Mouse (Mus musculus): Measurements from ENCODE around the gene Gstt4.

Gene Gstt4

DNA sequence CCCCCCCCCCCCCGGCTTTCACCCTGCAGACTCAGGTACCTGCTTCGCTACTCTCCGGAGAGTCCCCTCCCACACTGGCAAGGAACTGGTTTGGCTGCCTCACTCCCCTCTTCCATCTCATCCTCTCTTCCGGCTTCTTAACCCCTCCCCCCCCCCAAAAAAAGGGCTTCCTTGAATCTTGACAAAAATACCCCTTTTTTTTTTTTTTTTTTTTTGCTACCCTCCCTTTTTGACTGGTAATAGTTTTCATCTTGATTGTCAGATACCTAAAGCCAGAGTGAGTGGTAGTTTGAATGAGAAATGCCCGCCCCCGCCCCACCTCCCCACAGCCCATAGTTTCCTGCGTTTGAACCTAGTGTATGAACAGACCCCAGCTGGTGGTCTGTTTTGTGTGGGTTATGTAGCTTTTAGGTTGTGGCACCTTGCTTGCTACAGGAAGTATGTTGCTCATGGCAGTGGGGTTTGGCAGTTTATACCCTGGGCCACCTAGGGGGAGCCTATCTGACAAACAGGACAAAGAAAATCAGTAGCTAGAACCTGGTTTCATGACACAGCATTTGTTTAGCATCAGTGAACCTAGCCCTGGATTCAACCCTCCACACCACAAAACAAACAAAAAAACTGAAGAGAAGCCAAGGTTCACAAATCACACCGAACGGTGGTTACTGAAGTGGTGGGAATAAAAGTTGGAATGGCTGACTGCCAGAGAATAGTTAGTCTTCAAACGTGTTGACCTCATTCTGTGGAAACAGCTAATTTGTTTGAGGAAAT lies 13.6 kb upstream of the Gstt4 start:
- DNase-seq (ENCODE audit: low read depth, low spot score): no peak

DNA sequence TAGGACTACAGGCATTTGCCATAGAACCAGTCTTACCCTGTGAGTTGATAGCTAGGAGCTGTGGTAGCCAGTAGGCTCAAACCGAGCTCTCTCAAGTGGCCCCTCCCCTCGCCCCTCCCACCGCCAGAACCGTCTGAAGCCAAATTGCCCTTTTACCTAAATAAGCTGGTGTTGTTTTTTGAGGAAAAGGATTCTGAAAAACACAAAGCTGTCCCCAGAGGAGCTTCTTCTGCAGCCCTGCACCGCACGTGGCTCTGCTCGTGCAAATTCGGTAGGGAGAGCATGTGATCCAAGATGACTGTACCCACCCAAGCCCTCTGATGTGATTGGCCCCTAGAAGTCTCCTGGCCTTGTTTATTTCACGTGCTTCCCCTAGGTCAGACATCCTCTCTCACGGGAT lies 13.0 kb upstream of the Gstt4 start:
- no peak for DNase-seq (ENCODE audit: low read depth, low spot score)

DNA sequence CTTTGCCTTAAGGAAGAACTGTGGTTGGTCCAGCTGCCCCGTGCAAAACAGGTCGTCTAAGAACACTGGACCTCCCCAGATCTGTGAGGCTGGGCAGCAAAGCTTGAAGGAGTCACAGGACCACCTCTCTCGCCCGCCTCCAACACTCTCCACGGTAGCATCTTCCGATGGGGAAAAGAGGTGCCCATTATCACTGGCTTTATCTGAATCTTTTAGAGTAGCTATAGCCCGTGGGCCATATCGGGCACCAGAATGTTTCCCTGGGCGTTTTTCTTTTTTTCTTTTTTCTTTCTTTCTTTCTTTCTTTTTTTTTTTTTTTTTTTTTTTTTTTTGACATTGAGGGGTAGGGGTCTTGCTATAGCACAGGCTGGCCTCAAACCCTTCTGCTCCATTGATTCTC lies 12.4 kb upstream of the Gstt4 start:
- DNase-seq (ENCODE audit: low read depth, low spot score): no peak

DNA sequence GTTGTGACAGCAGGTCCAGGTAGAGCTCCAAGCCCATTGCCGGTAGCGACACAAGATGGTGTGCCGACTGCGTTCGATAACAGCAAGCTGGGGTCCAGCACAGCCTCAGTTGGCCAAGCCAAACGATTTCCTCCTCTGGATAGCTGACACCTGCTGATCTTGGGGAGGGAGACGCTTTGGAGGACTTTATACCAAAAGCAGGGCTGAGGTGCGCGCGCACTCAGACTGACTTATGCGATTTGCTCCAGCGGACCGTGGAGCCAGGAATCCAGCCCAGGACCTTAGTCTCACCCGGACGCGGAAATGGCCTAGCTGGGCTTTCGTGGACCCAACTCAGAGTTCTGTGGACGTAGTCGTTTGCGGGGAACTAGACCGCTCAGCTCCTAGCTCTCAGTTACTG lies 11.9 kb upstream of the Gstt4 start:
- DNase-seq (ENCODE audit: low read depth, low spot score): no peak

DNA sequence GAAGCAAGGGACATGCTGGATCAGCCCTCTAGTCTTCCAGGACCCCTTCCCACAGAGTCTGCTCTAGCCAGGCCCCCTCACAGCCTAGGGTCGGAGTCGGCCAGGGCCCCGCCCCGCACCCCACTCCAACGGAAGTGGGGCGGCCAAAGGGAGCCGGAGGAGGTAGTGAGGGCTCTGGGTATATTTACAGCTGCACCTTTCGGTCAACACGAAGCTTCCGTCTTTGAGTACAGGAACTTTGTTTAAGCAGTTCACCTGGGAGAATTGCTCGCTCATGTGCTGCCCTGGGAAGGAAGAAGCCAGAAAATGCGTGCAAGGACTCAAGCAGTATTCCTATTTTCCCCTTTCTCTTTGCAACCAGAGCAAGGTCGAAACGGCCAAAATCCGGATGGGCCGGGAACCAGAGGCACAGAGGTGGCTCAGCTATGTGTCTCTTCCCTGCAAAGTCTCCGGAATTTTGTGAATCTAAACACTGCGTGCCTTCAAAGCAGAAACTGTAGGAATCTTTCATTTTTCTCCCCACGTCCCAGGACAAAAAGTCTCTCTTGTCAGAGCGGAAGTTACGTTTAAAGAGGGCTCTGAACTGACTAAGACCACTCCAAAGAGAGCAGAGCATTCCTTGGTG lies 11.2 kb upstream of the Gstt4 start:
- DNase-seq (ENCODE audit: low read depth, low spot score): no peak

DNA sequence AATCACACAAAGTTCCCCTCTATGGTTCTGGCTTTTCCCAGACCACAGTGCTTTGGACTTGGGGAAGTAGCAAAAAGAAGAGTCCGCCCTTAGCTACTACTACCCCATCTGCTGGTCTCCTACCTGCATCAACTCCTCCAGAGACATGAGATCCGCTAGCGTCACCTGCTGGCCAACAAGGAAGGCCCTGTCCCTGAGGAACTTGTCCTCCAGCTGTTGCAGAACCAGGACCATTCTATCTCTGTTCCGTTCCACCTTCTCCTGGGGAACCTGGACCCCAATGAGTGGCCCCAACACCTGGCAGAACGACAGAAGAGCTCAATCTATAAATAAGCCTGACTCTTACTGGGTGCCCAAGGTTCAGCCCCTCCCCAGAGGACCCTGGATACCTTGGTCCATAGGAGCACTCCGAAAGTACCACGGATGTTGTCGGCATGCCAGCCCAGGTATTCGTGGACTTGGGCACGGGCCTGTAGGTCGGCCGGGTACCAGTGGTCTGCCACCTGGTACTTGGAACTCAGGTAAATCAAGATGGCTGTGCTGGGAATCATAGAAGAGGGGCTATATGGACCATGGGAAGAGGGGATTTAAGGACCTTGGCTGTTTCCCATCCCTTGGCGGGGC lies 10.0 kb upstream of the Gstt4 start:
- DNase-seq (ENCODE audit: low read depth, low spot score): no peak

DNA sequence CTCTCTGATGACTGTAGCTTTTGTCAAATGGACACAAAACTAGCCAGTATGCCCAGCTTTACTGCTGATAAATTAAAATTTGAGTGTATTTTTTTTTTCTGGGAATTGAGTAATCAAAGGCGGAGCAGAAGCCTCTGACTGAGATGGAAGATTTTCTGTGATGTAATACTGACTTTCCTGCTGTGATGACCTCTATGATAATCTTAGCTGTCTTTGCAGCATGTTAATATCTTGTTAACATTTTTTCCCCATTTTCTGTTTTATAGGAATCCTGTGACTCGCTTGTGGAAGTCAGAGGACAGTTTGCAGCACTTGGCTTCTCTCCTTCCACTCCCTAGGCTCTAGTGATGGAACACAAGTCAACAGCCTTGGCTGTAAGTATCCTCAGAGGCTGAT lies 7.9 kb upstream of the Gstt4 start:
- no peak for DNase-seq (ENCODE audit: low read depth, low spot score)

DNA sequence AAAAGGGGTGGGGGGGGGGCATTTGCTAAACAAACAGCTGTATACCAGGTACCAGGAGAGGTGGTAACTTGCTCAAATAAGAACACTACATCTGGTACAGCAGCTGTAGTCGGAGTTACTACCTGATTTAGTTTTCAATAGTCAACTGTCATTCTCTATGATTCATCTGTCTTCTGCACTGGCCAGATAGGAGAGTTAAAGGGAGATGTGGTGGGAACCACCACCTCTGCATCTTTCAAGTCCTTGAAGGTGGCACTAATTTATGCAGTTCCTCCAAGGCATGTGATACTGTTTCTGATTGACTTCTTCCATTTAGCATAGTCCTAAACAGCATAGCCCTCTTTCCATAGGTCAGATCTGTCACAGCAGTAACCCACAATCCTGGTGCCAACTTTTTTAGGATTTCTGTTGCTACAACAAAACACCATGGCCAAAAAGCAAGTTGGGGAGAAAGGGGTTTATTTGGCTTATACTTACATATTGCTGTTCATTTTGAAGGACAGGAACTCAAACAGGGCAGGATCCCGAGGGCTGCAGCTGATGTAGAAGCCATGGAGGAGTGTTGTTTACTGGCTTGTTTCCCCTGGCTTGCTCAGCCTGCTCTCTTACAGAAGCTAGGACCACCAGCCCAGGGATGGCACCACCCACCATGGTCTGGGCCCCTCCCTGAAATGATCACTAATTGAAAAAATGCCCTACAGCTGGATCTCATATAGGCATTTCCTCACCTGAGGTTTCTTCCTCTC lies 7.4 kb upstream of the Gstt4 start:
- DNase-seq (ENCODE audit: low read depth, low spot score): no peak

DNA sequence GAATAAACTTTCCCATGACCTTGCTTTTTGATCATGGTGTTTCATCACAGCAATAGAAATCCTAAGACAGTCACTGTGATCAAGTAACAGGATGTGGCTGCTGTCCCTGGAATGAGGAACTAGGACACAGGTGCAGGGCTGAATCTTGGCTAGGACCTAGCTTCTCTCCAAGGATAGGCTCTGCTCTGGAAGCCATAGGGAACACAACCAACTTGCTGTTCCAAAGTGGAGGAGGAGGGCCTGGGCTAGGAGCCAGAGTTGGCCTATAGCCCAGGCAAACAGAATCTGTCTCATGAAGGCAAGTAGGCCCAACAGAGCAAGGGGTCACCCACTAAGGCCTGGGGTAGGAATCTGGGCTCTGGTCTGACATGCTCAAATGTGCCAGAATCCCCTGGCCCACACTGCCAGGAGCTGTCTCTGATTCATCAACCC lies 6.2 kb upstream of the Gstt4 start:
- no peak for DNase-seq (ENCODE audit: low read depth, low spot score)

DNA sequence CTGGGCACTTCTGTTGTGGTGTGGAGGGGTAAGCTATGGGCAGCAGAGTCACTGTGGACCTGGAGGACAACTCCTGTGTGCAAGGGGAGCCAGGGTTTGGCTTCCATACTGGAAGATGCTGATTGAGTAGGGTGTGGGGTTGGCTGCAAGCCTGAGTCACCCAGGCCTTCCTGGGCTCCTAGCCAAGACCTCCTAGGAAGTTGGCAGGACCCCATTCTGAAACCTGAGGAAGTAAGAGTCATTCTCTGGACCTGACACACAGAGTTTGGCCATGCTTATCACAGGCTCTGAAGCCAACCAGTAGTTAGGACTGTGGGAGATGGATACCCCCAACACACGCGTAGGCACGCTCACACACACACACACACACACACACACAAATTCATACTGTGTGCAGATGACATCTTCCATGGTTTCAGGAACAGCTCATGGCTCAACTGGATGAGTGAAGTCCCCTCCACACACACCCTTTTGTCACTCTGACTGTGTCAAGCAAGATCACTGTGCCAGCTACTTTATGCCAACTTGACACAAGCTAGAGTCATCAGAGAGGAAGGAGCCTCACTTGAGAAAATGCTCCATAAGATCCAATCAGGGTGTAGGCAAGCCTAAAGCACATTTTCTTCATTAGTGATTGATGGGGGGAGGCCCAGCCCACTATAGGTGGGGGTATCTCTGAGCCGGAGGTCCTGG lies 5.5 kb upstream of the Gstt4 start:
- DNase-seq (ENCODE audit: low read depth, low spot score): no peak

DNA sequence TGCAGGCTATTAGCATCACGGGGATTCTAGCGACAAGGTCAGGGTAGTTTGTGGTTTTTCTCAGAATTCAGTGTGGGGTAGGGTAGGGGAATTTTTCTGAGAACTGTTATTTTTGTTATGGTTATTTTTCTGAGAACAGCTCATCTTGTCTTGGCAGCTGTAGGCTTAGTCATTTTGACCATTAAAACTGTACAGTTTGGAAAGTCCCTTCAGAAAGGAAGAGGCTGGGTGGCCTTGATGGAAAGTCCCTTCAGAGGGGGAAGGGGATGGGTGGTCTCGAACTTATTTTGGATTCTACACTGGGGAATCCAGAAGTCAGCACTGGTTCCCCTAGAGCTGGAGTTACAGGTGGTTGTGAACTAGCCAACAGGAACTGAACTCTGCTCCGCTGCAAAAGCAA lies 2.2 kb upstream of the Gstt4 start:
- DNase-seq (ENCODE audit: low read depth, low spot score): no peak

DNA sequence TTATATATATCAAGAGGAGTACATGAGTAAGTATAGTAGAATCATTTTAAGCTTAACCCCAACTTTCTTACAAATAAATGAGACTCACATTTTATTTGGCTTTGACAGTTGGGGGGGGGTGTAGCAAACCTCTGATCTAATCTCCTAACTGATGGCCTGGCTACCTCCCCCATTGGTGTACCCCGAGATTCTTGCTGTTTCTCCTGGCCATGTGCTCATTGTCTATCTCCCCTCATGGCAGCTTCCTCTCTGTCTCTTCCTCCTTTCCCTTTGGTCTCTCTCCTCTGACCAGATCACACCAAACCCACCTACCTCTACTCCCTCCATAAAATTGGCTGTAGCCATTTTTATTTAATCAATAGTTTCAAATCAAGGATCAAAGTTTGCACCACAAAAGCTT lies 1.4 kb upstream of the Gstt4 start:
- DNase-seq (ENCODE audit: low read depth, low spot score): no peak

DNA sequence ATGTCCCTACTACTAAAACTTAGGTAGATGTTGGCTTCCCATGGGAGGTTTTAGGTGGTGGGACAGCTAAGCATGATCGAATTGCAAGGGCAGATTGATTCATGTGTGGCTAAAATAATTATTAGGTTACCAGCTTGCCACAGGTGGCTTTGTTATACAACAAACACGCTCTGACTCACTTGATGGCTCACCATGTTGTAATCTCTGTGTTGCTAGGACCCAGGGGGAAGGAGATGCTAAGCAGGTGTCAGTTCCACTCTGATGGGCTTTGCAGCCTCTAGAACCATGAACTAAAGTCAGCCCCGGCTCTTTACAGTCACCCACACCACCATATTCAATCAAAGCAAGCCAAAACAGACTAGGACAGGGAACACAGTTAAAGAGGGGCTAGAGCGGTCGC lies 2.5 kb downstream of the Gstt4 start:
- no peak for DNase-seq (ENCODE audit: low read depth, low spot score)

DNA sequence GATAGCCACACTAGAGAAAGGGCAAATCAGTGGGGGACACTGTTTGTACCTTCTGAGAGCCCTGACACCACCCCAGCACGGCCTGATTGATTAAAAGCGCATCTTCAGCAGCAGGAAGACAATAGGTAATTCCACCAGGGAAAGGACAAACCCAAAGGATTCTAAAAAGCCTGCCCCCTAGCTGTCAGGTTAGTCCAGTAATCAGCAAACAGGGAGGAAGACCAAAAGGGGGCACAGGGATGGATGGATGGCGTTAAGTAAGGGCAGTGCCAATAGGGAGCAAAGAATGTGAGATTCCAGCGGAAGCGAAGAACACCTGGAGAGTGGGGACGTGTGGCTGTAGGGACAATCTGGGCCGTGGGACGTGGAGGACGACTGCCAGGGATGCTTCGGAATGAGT lies 3.7 kb downstream of the Gstt4 start:
- no peak for DNase-seq (ENCODE audit: low read depth, low spot score)

DNA sequence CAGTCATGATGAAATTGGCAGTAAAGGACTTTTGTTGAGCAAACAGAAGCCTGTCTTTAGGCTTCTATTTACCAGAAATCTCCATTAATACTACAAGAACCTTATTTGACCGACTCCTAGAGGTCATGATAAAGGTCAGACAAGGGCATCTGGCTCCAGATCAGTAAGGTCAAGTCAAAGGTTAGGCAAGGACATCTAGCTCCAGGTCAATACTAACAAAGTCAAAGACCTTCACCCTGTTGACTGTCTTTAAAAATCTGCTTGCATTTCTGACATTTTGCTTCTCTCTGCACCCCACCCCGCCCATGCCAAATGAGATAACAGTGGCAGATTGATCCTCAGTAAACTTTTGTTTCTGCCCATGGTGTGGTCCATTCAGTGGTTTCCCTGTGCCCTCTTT lies 18.1 kb downstream of the Gstt4 start:
- DNase-seq (ENCODE audit: low read depth, low spot score): no peak

DNA sequence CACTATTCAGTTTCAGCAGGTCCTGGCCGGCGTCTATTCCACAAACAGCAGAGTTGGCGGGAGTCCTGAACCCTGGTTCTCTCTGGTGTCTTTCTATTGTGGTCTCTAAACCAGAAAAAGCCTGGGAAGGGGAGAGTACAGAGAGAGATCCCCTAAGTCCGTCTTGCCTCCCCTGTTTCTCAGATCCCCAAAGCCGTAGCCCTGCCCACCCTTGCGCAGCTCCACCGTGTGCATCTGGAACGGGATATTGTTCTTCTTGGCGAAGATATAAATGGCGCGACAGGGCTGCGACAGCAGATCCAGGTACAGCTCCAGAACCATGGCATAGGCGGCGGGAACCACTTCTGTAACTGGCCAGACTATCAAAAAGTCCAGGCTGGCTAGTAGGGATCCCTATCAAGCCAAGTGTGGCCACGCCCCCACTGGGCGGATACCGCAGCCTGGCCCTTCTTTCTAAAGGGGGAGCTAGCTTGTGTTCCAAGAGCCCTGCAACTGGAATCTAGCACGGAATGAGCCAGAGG lies 24.1 kb downstream of the Gstt4 start, which contains the start of gene Gstt1:
Gene Gstt1 (minus strand): TSS at position 409 of the 521 bp plus-strand sequence.
- DNase-seq (ENCODE audit: low read depth, low spot score): no peak

DNA sequence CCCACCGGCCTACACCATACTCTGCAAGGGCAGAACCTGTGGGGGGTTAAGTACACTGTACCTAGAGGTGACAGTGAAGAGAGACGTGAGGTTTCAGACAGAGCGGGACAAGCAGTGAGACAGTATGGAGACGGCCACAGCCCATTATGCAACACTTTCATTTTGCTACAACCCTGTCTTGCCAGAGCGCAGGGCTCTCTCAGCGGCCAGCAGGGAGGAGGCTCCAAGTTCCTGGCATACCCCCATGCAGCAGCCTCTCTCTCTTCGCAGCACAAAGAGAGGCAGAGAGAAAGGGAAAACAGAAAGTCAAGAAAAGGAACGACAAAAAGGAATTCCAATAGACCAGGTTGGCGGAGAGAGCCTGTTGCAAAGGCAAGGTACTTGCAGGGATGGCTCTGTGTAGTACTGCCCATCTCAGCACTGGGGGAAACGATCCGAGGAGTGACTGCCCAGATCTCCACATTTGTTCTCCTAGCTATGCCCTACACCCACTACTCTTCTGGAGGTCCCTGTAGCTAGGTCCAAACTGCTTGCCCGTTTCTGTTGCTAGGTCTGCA lies 24.6 kb downstream of the Gstt4 start:
- no peak for DNase-seq (ENCODE audit: low read depth, low spot score)

DNA sequence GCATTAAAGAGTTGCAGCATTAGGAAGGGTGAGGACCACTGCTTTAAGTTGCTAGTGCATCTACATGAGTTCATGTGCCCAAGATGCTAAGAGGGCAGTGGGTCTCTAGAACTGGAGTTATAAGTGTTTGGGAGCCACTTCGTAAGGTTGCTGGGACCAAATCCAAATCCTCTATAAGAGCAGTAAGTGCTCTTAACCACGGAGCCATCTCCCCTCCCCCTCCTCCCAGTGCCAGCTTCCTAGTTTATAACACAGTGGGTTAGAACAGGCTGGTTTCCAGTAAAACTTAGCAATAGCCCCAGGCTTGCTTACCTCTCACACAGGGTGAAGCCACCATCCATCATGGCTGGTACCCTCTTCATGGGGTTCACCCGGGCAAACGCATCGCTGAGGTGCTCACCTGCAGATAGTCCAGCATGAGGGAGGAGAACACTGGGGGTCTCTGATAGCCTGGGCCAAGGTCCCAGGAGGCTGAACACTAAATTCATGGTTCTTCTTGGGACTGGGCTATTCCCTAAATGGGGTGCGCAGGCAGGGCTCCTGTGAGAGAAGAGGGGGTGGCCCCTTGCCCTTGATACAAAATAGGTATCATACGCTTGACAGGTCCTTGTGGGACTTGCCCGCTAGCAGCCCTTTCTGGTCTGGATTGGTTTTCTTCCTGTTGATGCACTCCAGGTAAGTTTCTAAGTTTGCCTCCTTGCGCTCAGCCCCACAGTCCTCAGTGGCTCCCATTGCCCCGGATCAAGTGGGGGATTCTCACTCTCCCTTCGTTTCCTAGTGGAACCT lies 25.4 kb downstream of the Gstt4 start:
- no peak for DNase-seq (ENCODE audit: low read depth, low spot score)

DNA sequence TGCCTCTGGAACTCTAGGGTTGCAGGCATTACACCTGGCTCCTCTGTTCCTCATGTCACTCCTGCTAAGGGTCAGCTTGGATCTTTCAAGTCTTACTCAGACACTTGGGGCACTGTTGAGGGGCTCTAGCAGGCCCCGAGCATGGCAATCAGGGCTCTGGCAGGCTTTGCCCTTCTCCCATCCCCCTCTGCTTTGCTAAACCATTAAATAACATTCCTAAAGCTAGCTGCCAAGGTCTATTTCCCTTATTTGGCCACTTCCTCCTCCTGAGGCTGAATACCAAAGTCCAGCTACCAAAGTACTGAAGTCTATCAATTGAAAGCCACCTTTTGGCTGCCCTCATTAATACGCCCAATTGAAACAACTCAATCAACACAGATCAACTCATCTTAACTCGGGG lies 27.5 kb downstream of the Gstt4 start:
- DNase-seq (ENCODE audit: low read depth, low spot score): no peak

DNA sequence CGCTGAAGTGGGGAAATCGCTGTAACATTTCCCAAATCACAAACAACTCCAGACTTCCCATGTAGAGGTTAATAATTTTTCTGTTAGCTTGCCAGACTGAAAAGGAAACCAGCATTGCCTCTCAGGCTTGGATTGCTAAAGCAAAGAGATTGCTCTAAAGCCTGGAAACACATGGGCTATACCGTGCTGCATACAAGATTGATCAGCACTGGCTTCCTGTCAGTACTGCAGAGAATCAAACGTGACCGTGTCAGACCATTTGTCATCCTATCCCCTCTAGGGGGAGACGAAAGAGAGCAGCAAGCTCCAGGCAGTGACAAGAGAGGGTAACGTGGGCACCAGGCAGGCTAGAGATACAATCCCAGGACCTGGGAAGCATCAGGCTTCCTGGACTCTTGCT lies 31.6 kb downstream of the Gstt4 start:
- no peak for DNase-seq (ENCODE audit: low read depth, low spot score)

Data from retina, postnatal 7 days (tissue).